In the genomic region with DNA sequence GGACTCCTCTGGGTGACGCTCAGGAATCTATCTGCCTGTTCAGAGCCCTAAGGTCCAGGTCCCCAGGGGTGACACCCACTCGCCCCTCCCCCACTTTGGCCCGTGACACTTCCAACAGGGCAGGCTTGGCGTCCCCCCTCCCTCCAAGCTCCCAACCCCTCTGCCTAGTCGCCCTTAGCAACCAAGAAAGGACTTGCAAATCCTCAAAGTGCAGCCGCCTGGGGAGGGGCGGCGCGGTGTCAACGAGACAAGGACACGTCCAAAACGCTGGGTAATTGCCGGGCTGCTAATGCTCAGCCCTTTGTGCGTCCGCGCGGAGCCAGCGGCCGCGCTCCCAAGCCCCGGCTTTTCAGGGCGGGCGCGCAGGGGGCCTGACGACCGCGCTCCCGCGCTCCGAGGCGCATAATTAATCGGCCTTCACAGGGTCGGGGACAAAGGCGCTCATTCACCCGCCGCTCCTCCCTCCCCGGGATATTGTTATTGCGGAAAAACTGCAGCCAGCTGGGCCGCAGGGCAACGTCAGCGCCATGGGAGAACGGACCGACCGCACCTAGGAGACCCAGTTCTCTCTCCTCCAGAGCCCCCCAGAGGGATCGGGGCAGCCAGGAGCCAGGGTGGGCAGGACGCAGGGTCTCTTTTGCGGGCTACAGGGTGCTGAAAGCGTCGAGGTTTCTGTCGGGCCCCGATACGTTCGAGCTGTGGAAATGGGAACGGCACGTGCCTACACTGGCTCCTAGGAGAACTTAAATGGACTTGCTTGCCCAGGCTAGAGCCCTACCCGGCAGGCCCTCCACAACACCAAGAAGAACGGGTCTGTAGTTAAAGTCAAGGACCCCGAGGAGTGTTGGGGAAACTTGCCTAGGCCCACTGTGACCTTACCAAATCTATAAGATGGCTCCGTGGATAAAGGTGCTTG, we compare ENCODE assay signal across 8 mouse cellular contexts.
DNase-seq lines count a peak whose midpoint lies in the region; ATAC-seq lines count a peak whose summit lies in the region.
"Had no signal": no experiment of that assay in that cellular context is flagged by ENCODE, and none has a peak within 500 bp of the region (broad histone marks: within the 10 kb centered on the region; RNA-seq: fewer than 3 reads in every experiment).

No protein-coding gene starts in this region.

- H3K27me3 ChIP-seq in intestine, embryonic 16.5 days (replicated peaks; ENCODE audit: control insufficient read depth, insufficient read depth, low read length): no peaks in the 10 kb centered on the region
- no peaks in the 10 kb centered on the region for H3K27me3 ChIP-seq in limb, embryonic 13.5 days

- ATAC-seq in intestine, embryonic 16.5 days: peak; percentile 68
- ATAC-seq in limb, embryonic 13.5 days (ENCODE audit: low FRiP score, low read depth): peak; percentile 65
- peak; percentile 14 for ATAC-seq in monocyte, adult 5-6 weeks (replicated peaks; ENCODE audit: insufficient number of reproducible peaks, low FRiP score, low TSS enrichment, poor library complexity, severe bottlenecking)

- H3K9me3 ChIP-seq in intestine, embryonic 16.5 days (ENCODE audit: control insufficient read depth, low read length): no peaks in the 10 kb centered on the region
- H3K9me3 ChIP-seq in limb, embryonic 13.5 days: no peaks in the 10 kb centered on the region; the same call in 1 of the 2 replicates

- H3K27ac ChIP-seq in intestine, embryonic 16.5 days (ENCODE audit: low read length): peak overlapping the region; percentile 65
- peak overlapping the region; percentile 63 for H3K27ac ChIP-seq in limb, embryonic 13.5 days

- H3K9ac ChIP-seq in intestine, embryonic 16.5 days (ENCODE audit: low read depth, low read length): peak overlapping the region; percentile 73
- H3K9ac ChIP-seq in limb, embryonic 13.5 days: peak overlapping the region; percentile 72

- H3K4me1 ChIP-seq in intestine, embryonic 16.5 days (ENCODE audit: control insufficient read depth, insufficient read depth, low read length): peaks cover 26% of the 10 kb centered on the region
- H3K4me1 ChIP-seq in limb, embryonic 13.5 days: peaks cover 28% of the 10 kb centered on the region

- 7% methylated on average over 59 of the region's 59 CpGs for WGBS in intestine, embryonic 16.5 days
- 4% methylated on average over 59 of the region's 59 CpGs for WGBS in limb, embryonic 13.5 days

- H3K4me2 ChIP-seq in intestine, embryonic 16.5 days (ENCODE audit: low read depth, low read length): peak overlapping the region; percentile 67
- peak overlapping the region; percentile 78 for H3K4me2 ChIP-seq in limb, embryonic 13.5 days (replicated peaks)

- DNase-seq in adrenal gland, postnatal 25 days: peak; percentile 44
- DNase-seq in cerebellum, adult 9-11 months: peak; percentile 56
- DNase-seq in frontal cortex, postnatal 10 days (ENCODE audit: low spot score in 2 of 2): peak; percentile 76 to 84
- no peak for DNase-seq in MN1 (ENCODE audit: low spot score)

- no peaks in the 10 kb centered on the region for H3K36me3 ChIP-seq in intestine, embryonic 16.5 days (ENCODE audit: control insufficient read depth, insufficient read depth, low read length)
- H3K36me3 ChIP-seq in limb, embryonic 13.5 days: no peaks in the 10 kb centered on the region

- H3K4me3 ChIP-seq in intestine, embryonic 16.5 days (ENCODE audit: low read length): peak overlapping the region; percentile 51
- peak overlapping the region; percentile 42 for H3K4me3 ChIP-seq in limb, embryonic 13.5 days
- H3K4me3 ChIP-seq: erythroblast, embryonic 14.5 days had no signal

Comparison
In these comparisons a context has a peak if more than half of its experiments do, and no peak if none do; other contexts are left out.
1. ATAC-seq: peak in every context shown above with its lines; median percentile 68 in intestine, embryonic 16.5 days; 65 in limb, embryonic 13.5 days; 14 in monocyte, adult 5-6 weeks.